Mouse (Mus musculus) myocyte (in vitro differentiated cells): ENCODE measurements around the gene Ephb4. TPM values are rescaled to one million over a fixed set of nuclear protein-coding genes. Genes with fewer than 3 reads are reported as not detected.

Experiments used
- H3K27me3 ChIP-seq: one replicate; pipeline ENCODE4 v1.6.1; 2011; ENCODE audit not compliant: control insufficient read depth, insufficient read depth, insufficient read length
- H3K36me3 ChIP-seq: one replicate; pipeline ENCODE4 v1.6.1; 2011; ENCODE audit not compliant: control insufficient read depth, insufficient read depth
- H3K4me2 ChIP-seq: one replicate; pipeline ENCODE4 v1.6.1; 2011; ENCODE audit warnings: low read depth, control low read depth
- H3K4me3 ChIP-seq: one replicate; pipeline ENCODE4 v1.5.1; 2011; ENCODE audit warnings: mild to moderate bottlenecking, control low read depth, moderate library complexity
- H3K79me2 ChIP-seq: one replicate; pipeline ENCODE4 v1.6.1; 2011; ENCODE audit not compliant: control insufficient read depth, insufficient read depth
- H3ac ChIP-seq: one replicate; pipeline ENCODE4 v1.6.1; 2011; ENCODE audit not compliant: control insufficient read depth, insufficient read length
- CEBPB ChIP-seq: IDR thresholded peaks from 2 replicates; pipeline ENCODE4 v1.6.1; 2011; ENCODE audit warnings: mild to moderate bottlenecking, moderate library complexity; ENCODE audit not compliant: poor library complexity, insufficient read depth, severe bottlenecking
- E2F4 ChIP-seq: IDR thresholded peaks from one replicate; pipeline ENCODE4 v1.6.1; 2011; ENCODE audit warnings: mild to moderate bottlenecking, control low read depth, moderate library complexity; ENCODE audit not compliant: insufficient read depth
- MAX ChIP-seq: IDR thresholded peaks from one replicate; pipeline ENCODE4 v1.6.1; 2011; ENCODE audit warnings: low read depth, mild to moderate bottlenecking, control low read depth
- MYOD1 ChIP-seq, 3 experiments: IDR thresholded peaks; one replicate each; pipeline ENCODE4 v1.6.1; 2011; ENCODE audit warnings: control low read depth in 2 of 3, low read depth in 2 of 3, mild to moderate bottlenecking in 2 of 3, moderate library complexity in 1 of 3; ENCODE audit not compliant: insufficient read length in 2 of 3, control insufficient read depth in 1 of 3
- MYOG ChIP-seq, 3 experiments: IDR thresholded peaks; one replicate each; pipeline ENCODE4 v1.6.1; 2011; ENCODE audit warnings: control low read depth in 2 of 3, low read depth in 2 of 3, mild to moderate bottlenecking in 2 of 3; ENCODE audit not compliant: insufficient read length in 2 of 3, control insufficient read depth in 1 of 3, insufficient read depth in 1 of 3
- POLR2A ChIP-seq: IDR thresholded peaks from one replicate; pipeline ENCODE4 v1.6.1; 2011; ENCODE audit warnings: low read depth, mild to moderate bottlenecking, control low read depth, moderate library complexity; ENCODE audit not compliant: insufficient read length
- POLR2AphosphoS2 ChIP-seq: IDR thresholded peaks from one replicate; pipeline ENCODE4 v1.6.1; 2011; ENCODE audit warnings: low read depth, control low read depth; ENCODE audit not compliant: insufficient read length
- REST ChIP-seq: IDR thresholded peaks from one replicate; pipeline ENCODE4 v1.6.1; 2011; ENCODE audit warnings: mild to moderate bottlenecking, control low read depth, moderate library complexity; ENCODE audit not compliant: insufficient read depth, insufficient read length
- SRF ChIP-seq: IDR thresholded peaks from one replicate; pipeline ENCODE4 v1.6.1; 2011; ENCODE audit warnings: low read depth; ENCODE audit not compliant: control insufficient read depth, insufficient read length
- TCF12 ChIP-seq: IDR thresholded peaks from one replicate; pipeline ENCODE4 v1.6.1; 2011; ENCODE audit warnings: mild to moderate bottlenecking, control low read depth; ENCODE audit not compliant: poor library complexity, insufficient read depth, severe bottlenecking
- TCF3 ChIP-seq: IDR thresholded peaks from one replicate; pipeline ENCODE4 v1.6.1; 2011; ENCODE audit warnings: low read depth, control low read depth; ENCODE audit not compliant: insufficient read length
- USF1 ChIP-seq: IDR thresholded peaks from one replicate; pipeline ENCODE4 v1.6.1; 2011; ENCODE audit warnings: low read depth, mild to moderate bottlenecking, control low read depth, moderate library complexity
- polyA plus RNA-seq: library from polyadenylated mRNA; unstranded; fragments of >200 nt; fragmentation: generic; extraction: Trizol; gene quantifications from one replicate; pipeline ENCODE4 v1.2.1, GENCODE M21; 2012; ENCODE audit warnings: missing spikeins

The Ephb4 gene
- polyA plus RNA-seq, 1 experiment = 17.8 TPM

- H3ac ChIP-seq = no peak overlapping the region
- no peak for TF ChIP-seq MAX
- no peak for TF ChIP-seq REST
- no peak for TF ChIP-seq SRF
- no peak for TF ChIP-seq POLR2A
- TF ChIP-seq CEBPB = no peak
- no peak for TF ChIP-seq E2F4
- no peak for TF ChIP-seq TCF12
- TF ChIP-seq USF1 = no peak
- H3K79me2 ChIP-seq = no peaks in the 10 kb centered on the region
- H3K4me3 ChIP-seq = no peak overlapping the region
- no peaks in the 10 kb centered on the region for H3K36me3 ChIP-seq
- H3K27me3 ChIP-seq = no peaks in the 10 kb centered on the region
- H3K4me2 ChIP-seq = no peak overlapping the region
Measured at GRCm38 (mm10) chr5:137340222-137340621, 9.7 kb upstream of the Ephb4 start.

GRCm38 (mm10) chr5:137342407-137343012 lies 7.4 kb upstream of the Ephb4 start:
- Histone ChIP-seq H3K4me2 (no peak overlapping the region), H3K36me3 (no peaks in the 10 kb centered on the region), H3K79me2 (no peaks in the 10 kb centered on the region), H3ac (no peak overlapping the region), H3K4me3 (no peak overlapping the region), H3K27me3 (no peaks in the 10 kb centered on the region)
- TF ChIP-seq CEBPB (no peak), POLR2A (no peak), TCF12 (no peak), SRF (no peak), MAX (no peak), POLR2AphosphoS2 (no peak), E2F4 (no peak), MYOD1 (IDR thresholded peaks at IDR 0.05; ENCODE audit: control insufficient read depth in 1 of 3, insufficient read length in 2 of 3, low read depth in 2 of 3) (no peak), TCF3 (no peak), MYOG (IDR thresholded peaks at IDR 0.05; ENCODE audit: control insufficient read depth in 1 of 3, insufficient read depth in 1 of 3, insufficient read length in 2 of 3, low read depth in 2 of 3) (no peak), USF1 (no peak), REST (no peak)

- no peak overlapping the region for H3ac ChIP-seq
- no peak overlapping the region for H3K4me2 ChIP-seq
- H3K27me3 ChIP-seq = no peaks in the 10 kb centered on the region
- no peaks in the 10 kb centered on the region for H3K36me3 ChIP-seq
- no peaks in the 10 kb centered on the region for H3K79me2 ChIP-seq
- H3K4me3 ChIP-seq = no peak overlapping the region
- TF ChIP-seq E2F4 = no peak
- TF ChIP-seq MYOG (IDR thresholded peaks at IDR 0.05; ENCODE audit: control insufficient read depth in 1 of 3, insufficient read depth in 1 of 3, insufficient read length in 2 of 3, low read depth in 2 of 3) = no peak
Measured at GRCm38 (mm10) chr5:137343412-137343811, 6.5 kb upstream of the Ephb4 start.

- TF ChIP-seq REST (no peak), USF1 (no peak), CEBPB (no peak), MYOG (IDR thresholded peaks at IDR 0.05; ENCODE audit: control insufficient read depth in 1 of 3, insufficient read depth in 1 of 3, insufficient read length in 2 of 3, low read depth in 2 of 3) (no peak), SRF (no peak), POLR2AphosphoS2 (no peak), MAX (no peak), TCF3 (no peak), MYOD1 (IDR thresholded peaks at IDR 0.05; ENCODE audit: control insufficient read depth in 1 of 3, insufficient read length in 2 of 3, low read depth in 2 of 3) (no peak), TCF12 (no peak), POLR2A (no peak), E2F4 (no peak)
- Histone ChIP-seq H3K36me3 (no peaks in the 10 kb centered on the region), H3K27me3 (no peaks in the 10 kb centered on the region), H3ac (no peak overlapping the region), H3K4me3 (no peak overlapping the region), H3K4me2 (no peak overlapping the region), H3K79me2 (no peaks in the 10 kb centered on the region)
Measured at GRCm38 (mm10) chr5:137343869-137344268, 6.0 kb upstream of the Ephb4 start.

GRCm38 (mm10) chr5:137345821-137346220 lies 4.1 kb upstream of the Ephb4 start:
- Histone ChIP-seq H3K27me3 (no peaks in the 10 kb centered on the region), H3K4me2 (peak overlapping the region; percentile 15), H3K79me2 (peaks cover 3% of the 10 kb centered on the region), H3K4me3 (no peak overlapping the region), H3K36me3 (no peaks in the 10 kb centered on the region), H3ac (no peak overlapping the region)
- no peak for TF ChIP-seq MYOG (IDR thresholded peaks at IDR 0.05; ENCODE audit: control insufficient read depth in 1 of 3, insufficient read depth in 1 of 3, insufficient read length in 2 of 3, low read depth in 2 of 3)
- no peak for TF ChIP-seq TCF12
- no peak for TF ChIP-seq CEBPB
- no peak for TF ChIP-seq TCF3
- no peak for TF ChIP-seq USF1
- TF ChIP-seq E2F4 = no peak
- no peak for TF ChIP-seq POLR2A
- no peak for TF ChIP-seq REST
- TF ChIP-seq MYOD1 (IDR thresholded peaks at IDR 0.05; ENCODE audit: control insufficient read depth in 1 of 3, insufficient read length in 2 of 3, low read depth in 2 of 3) = no peak
- TF ChIP-seq POLR2AphosphoS2 = no peak
- TF ChIP-seq SRF = no peak
- no peak for TF ChIP-seq MAX
